Mouse (Mus musculus) testis, adult 2 months (tissue): ENCODE results near the gene Socs2. TPM values are rescaled to one million over a fixed set of nuclear protein-coding genes. Genes with fewer than 3 reads are reported as not detected.

Source experiments
- H3K27ac ChIP-seq: fragments of 200-500 bp; 2 replicates; pipeline ENCODE4 v1.5.1; 2012; ENCODE audit warnings: low read depth, low read length; ENCODE audit not compliant: control insufficient read depth, insufficient read depth
- H3K27me3 ChIP-seq: fragments of 200-500 bp; 2 replicates; pipeline ENCODE4 v1.6.1; 2012; ENCODE audit warnings: mild to moderate bottlenecking, low read length, moderate library complexity; ENCODE audit not compliant: control insufficient read depth, insufficient read depth
- H3K36me3 ChIP-seq: fragments of 200-500 bp; 2 replicates; pipeline ENCODE4 v1.6.1; 2012; ENCODE audit warnings: mild to moderate bottlenecking, low read length; ENCODE audit not compliant: control insufficient read depth, insufficient read depth
- H3K4me1 ChIP-seq: fragments of 200-500 bp; 2 replicates; pipeline ENCODE4 v1.6.1; 2012; ENCODE audit warnings: low read length; ENCODE audit not compliant: control insufficient read depth, insufficient read depth
- H3K4me3 ChIP-seq: fragments of 200-500 bp; 2 replicates; pipeline ENCODE4 v1.5.1; 2012; ENCODE audit warnings: low read depth, mild to moderate bottlenecking, low read length, moderate library complexity, mixed read lengths; ENCODE audit not compliant: control insufficient read depth
- CTCF ChIP-seq: fragments of 200-500 bp; IDR thresholded peaks from 2 replicates; pipeline ENCODE4 v1.5.1; 2012; ENCODE audit warnings: low read depth, mild to moderate bottlenecking, inconsistent platforms, low read length, moderate library complexity; ENCODE audit not compliant: control insufficient read depth, insufficient read depth, insufficient replicate concordance
- POLR2A ChIP-seq: fragments of 200-500 bp; IDR thresholded peaks from 2 replicates; pipeline ENCODE4 v1.6.1; 2012; ENCODE audit warnings: low read depth, mild to moderate bottlenecking, inconsistent platforms, low read length, moderate library complexity; ENCODE audit not compliant: control insufficient read depth
- polyA plus RNA-seq: library from polyadenylated mRNA; depleted of rRNA; stranded (reverse); fragments of >200 nt; gene quantifications from 2 replicates; pipeline ENCODE4 v1.2.3, GENCODE M21; 2012

Socs2 gene
- polyA plus RNA-seq, 1 experiment, result 4.3 TPM

- H3K27me3 ChIP-seq, result no peaks in the 10 kb centered on the region
- no peaks in the 10 kb centered on the region for H3K36me3 ChIP-seq
- H3K27ac ChIP-seq, result no peak overlapping the region
- no peaks in the 10 kb centered on the region; the same call in 1 of the 2 replicates for H3K4me1 ChIP-seq
- H3K4me3 ChIP-seq, result no peak overlapping the region
- TF ChIP-seq POLR2A, result no peak
- no peak for TF ChIP-seq CTCF
Measured at GRCm38 (mm10) chr10:95360048-95360447, 56.9 kb downstream of the Socs2 start.

GRCm38 (mm10) chr10:95357721-95358120, 59.3 kb downstream of the Socs2 start:
- Histone ChIP-seq H3K4me3 (no peak overlapping the region), H3K4me1 (peaks cover 4% of the 10 kb centered on the region), H3K27ac (no peak overlapping the region), H3K36me3 (no peaks in the 10 kb centered on the region), H3K27me3 (no peaks in the 10 kb centered on the region)
- TF ChIP-seq CTCF (no peak), POLR2A (no peak)

GRCm38 (mm10) chr10:95356711-95357110, 60.3 kb downstream of the Socs2 start:
- no peak for TF ChIP-seq POLR2A
- no peak for TF ChIP-seq CTCF
- Histone ChIP-seq H3K27ac (no peak overlapping the region), H3K4me3 (no peak overlapping the region), H3K27me3 (no peaks in the 10 kb centered on the region), H3K36me3 (no peaks in the 10 kb centered on the region), H3K4me1 (peaks cover 6% of the 10 kb centered on the region)

GRCm38 (mm10) chr10:95355678-95356268, 61.2 kb downstream of the Socs2 start:
- no peak overlapping the region for H3K4me3 ChIP-seq
- no peaks in the 10 kb centered on the region for H3K36me3 ChIP-seq
- no peak for TF ChIP-seq CTCF
- no peak for TF ChIP-seq POLR2A
- H3K4me1 ChIP-seq, result peaks cover 6% of the 10 kb centered on the region
- no peak overlapping the region for H3K27ac ChIP-seq
- H3K27me3 ChIP-seq, result no peaks in the 10 kb centered on the region

GRCm38 (mm10) chr10:95354673-95355072, 62.3 kb downstream of the Socs2 start:
- peaks cover 6% of the 10 kb centered on the region for H3K4me1 ChIP-seq
- H3K27me3 ChIP-seq, result no peaks in the 10 kb centered on the region
- no peaks in the 10 kb centered on the region for H3K36me3 ChIP-seq
- no peak overlapping the region for H3K27ac ChIP-seq
- no peak overlapping the region for H3K4me3 ChIP-seq
- TF ChIP-seq CTCF (no peak), POLR2A (no peak)

- H3K4me1 ChIP-seq, result peaks cover 6% of the 10 kb centered on the region
- H3K27me3 ChIP-seq, result no peaks in the 10 kb centered on the region
- TF ChIP-seq CTCF (no peak), POLR2A (no peak)
- H3K36me3 ChIP-seq, result no peaks in the 10 kb centered on the region
- H3K27ac ChIP-seq, result no peak overlapping the region
- H3K4me3 ChIP-seq, result no peak overlapping the region
Measured at GRCm38 (mm10) chr10:95354047-95354446, 62.9 kb downstream of the Socs2 start.

- TF ChIP-seq POLR2A, result no peak
- no peak for TF ChIP-seq CTCF
- Histone ChIP-seq H3K36me3 (no peaks in the 10 kb centered on the region), H3K4me1 (peaks cover 6% of the 10 kb centered on the region), H3K27ac (no peak overlapping the region), H3K27me3 (no peaks in the 10 kb centered on the region), H3K4me3 (no peak overlapping the region)
Measured at GRCm38 (mm10) chr10:95348457-95348856, 68.5 kb downstream of the Socs2 start.
